Mouse (Mus musculus) left cerebral cortex, postnatal 25 days (tissue): Measurements from ENCODE around the gene Gm28305. TPM values are rescaled to one million over a fixed set of nuclear protein-coding genes. Genes with fewer than 3 reads are reported as not detected.

Source experiments
- DNase-seq, 2 experiments: peaks; one replicate each; pipeline ENCODE4 v3.0.0; 2022; ENCODE audit warnings: low spot score in 2 of 2, mixed read lengths in 1 of 2
- intact Hi-C: fragments of 180-260 bp; cut with DNase I; formaldehyde crosslinking; loops from one replicate; pipeline ENCODE4 v1.15.1; 2025
- total RNA-seq, 2 experiments: library from RNA; stranded (reverse); gene quantifications; 2 replicates each; pipeline ENCODE4 v1.2.3; 2021

The Gm28305 gene
- not detected for total RNA-seq

GRCm38 (mm10) chr9:104040362-104040761, at the start of gene Gm28305:
Gm28305 (plus strand) TSS chr9:104040662.
- DNase-seq, result no peak
- intact Hi-C loops, result no loop called here

GRCm38 (mm10) chr9:103996496-103996895, 44.0 kb upstream of the Gm28305 start:
- intact Hi-C loops, result loop anchor here (2.0 to 10.0 kb wide), 4 partner anchors 132 to 506 kb away; partner anchors contain the start of gene Tmem108
- peak in 1 of 2 experiments; percentile 40 for DNase-seq

GRCm38 (mm10) chr9:104000601-104001000, 39.9 kb upstream of the Gm28305 start:
- intact Hi-C loops, result no loop called here
- DNase-seq, result no peak

GRCm38 (mm10) chr9:104001921-104002859, 38.3 kb upstream of the Gm28305 start, which contains the start of gene Nphp3:
Nphp3 (plus strand) TSS chr9:104002544.
- peak; percentile 96 to 100 for DNase-seq
- intact Hi-C loops, result loop anchor here (2.0 kb wide), 1 partner anchor 61 kb away; the partner anchor contains the start of genes Acad11 and Uba5

GRCm38 (mm10) chr9:104002913-104003330, 37.5 kb upstream of the Gm28305 start:
- DNase-seq, result peak; percentile 74 to 85
- intact Hi-C loops, result loop anchor here (2.0 kb wide), 1 partner anchor 60 kb away; the partner anchor contains the start of genes Acad11 and Uba5

GRCm38 (mm10) chr9:104014526-104014925, 25.9 kb upstream of the Gm28305 start:
- intact Hi-C loops, result no loop called here
- peak in 1 of 2 experiments; percentile 61 for DNase-seq

GRCm38 (mm10) chr9:104021026-104021425, 19.4 kb upstream of the Gm28305 start:
- intact Hi-C loops, result no loop called here
- no peak for DNase-seq

- no peak for DNase-seq
- intact Hi-C loops, result no loop called here
Measured at GRCm38 (mm10) chr9:104027186-104027585, 13.3 kb upstream of the Gm28305 start.

- DNase-seq, result no peak
- intact Hi-C loops, result no loop called here
Measured at GRCm38 (mm10) chr9:104029861-104030260, 10.6 kb upstream of the Gm28305 start.

GRCm38 (mm10) chr9:104034231-104034630, 6.2 kb upstream of the Gm28305 start:
- intact Hi-C loops, result no loop called here

GRCm38 (mm10) chr9:104034718-104035117, 5.7 kb upstream of the Gm28305 start:
- intact Hi-C loops, result no loop called here

More at GRCm38 (mm10) chr9:104034231-104034630, 6.2 kb upstream of the Gm28305 start:
- no peak for DNase-seq

GRCm38 (mm10) chr9:104035261-104036015, 5.0 kb upstream of the Gm28305 start:
- intact Hi-C loops, result no loop called here
- DNase-seq, result peak; percentile 70

More at GRCm38 (mm10) chr9:104034718-104035117, 5.7 kb upstream of the Gm28305 start:
- no peak for DNase-seq

- intact Hi-C loops, result no loop called here
Measured at GRCm38 (mm10) chr9:104038266-104038665, 2.2 kb upstream of the Gm28305 start.

GRCm38 (mm10) chr9:104039031-104039695, 1.3 kb upstream of the Gm28305 start:
- DNase-seq, result no peak
- intact Hi-C loops, result no loop called here

More at GRCm38 (mm10) chr9:104038266-104038665, 2.2 kb upstream of the Gm28305 start:
- no peak for DNase-seq

GRCm38 (mm10) chr9:104039742-104040141, 720 bp upstream of the Gm28305 start:
- intact Hi-C loops, result no loop called here
- no peak for DNase-seq

GRCm38 (mm10) chr9:104043676-104044075, 3.2 kb downstream of the Gm28305 start:
- intact Hi-C loops, result no loop called here
- no peak for DNase-seq

GRCm38 (mm10) chr9:104051028-104051427, 10.6 kb downstream of the Gm28305 start:
- no peak for DNase-seq
- intact Hi-C loops, result loop anchor here (10.0 kb wide), 1 partner anchor 114 kb away; no protein-coding TSS in a partner anchor

GRCm38 (mm10) chr9:104062430-104063243, 22.2 kb downstream of the Gm28305 start, which contains the start of gene Uba5:
Uba5 (minus strand) TSS chr9:104063134.
- peak in 1 of 2 experiments; percentile 79 for DNase-seq
- intact Hi-C loops, result loop anchor here (2.0 kb wide), 1 partner anchor 60 kb away; the partner anchor contains the start of gene Nphp3
